Mouse (Mus musculus): ENCODE measurements around the gene Lrrc27. TPM values are rescaled to one million over a fixed set of nuclear protein-coding genes. Genes with fewer than 3 reads are reported as not detected.

Gene Lrrc27
- polyA plus RNA-seq, 1 experiment from 2014 or later = 1.3 TPM

DNA sequence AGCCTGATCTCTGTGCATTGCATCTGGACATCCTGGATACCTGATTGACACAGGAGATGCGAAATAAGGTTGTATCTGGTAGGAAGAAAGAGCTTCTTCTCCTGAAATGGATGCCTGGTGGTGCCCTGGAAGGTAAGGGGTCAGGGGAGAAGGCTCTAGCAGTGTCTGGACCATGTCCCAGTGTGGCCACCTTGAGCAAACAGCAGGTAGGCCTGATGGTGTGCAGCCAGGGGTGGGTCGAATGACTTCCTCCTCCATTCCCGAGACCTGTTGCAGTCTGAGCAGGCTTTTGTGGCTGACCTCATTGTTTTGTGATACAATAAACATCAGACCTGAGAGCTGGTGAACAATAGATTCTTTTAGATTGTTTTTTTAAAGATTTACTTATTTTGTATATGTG, 69.2 kb downstream of the Lrrc27 start:
- no peak overlapping the region for H3K27ac ChIP-seq
- H3K4me3 ChIP-seq = no peak overlapping the region
- no peak overlapping the region for H3K9ac ChIP-seq
- no peak for ATAC-seq (ENCODE audit: insufficient number of reproducible peaks, low FRiP score, low TSS enrichment, low read depth)
- H3K27me3 ChIP-seq = no peaks in the 10 kb centered on the region
- H3K4me2 ChIP-seq = no peak overlapping the region
- H3K9me3 ChIP-seq = no peaks in the 10 kb centered on the region
- H3K36me3 ChIP-seq = no peaks in the 10 kb centered on the region
- WGBS = 78% methylated on average over 3 of the region's 3 CpGs
- peaks cover 21% of the 10 kb centered on the region for H3K4me1 ChIP-seq

DNA sequence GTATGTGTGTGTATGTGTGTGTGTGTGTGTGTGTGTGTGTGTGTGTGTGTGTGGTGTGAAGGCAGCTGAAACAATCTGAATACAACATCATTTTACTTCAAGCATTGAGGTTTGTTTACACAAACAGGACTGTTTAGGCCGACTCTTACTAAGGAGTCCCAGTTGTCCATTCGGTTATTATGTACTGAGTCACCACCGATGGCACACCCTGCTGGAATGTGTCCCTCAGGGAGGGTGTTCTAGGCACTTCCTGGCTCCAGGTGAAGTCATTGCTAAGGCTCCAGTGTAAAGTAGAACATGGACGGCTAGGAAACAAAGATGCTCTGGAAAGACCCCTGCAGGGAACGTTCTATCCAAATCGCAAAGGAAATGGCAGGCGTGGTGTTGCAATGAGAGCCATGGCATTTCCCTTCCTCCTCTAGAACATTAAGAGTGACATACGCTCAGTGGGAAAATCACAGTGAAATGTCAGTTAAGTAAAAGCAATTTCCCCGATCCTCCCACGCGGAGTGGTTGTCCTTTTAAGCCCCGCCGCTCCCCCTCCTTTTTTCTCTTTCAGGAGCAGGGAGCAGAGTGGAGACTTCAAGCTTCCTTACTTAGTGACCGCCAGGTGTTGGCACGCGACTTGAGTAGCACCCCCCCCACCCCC, 72.6 kb downstream of the Lrrc27 start:
- Histone ChIP-seq H3K4me1 (peaks cover 15% of the 10 kb centered on the region), H3K9me3 (no peaks in the 10 kb centered on the region), H3K27me3 (no peaks in the 10 kb centered on the region), H3K27ac (no peak overlapping the region), H3K4me3 (no peak overlapping the region), H3K36me3 (no peaks in the 10 kb centered on the region), H3K9ac (no peak overlapping the region), H3K4me2 (no peak overlapping the region)
- WGBS = 66% methylated on average over 16 of the region's 16 CpGs
- no peak for ATAC-seq (ENCODE audit: insufficient number of reproducible peaks, low FRiP score, low TSS enrichment, low read depth)

DNA sequence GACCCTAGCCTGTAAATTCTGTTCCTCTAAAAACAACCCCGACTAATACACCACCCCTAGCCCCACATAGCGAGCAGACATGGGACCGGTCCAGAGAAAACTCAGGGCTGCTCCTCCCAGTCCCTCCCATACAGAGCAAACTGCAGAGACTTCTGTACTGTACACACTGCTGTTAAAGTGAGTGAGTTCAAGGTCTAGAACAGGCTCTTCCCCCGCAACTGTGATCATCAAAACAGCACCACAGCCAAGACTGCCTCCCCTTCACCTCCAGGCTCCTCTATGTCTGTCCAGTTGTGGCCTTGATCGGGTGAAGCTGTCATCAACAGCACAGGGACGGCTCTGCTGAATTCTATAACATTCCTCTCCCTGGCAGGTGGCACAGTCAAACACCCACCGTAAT, 75.8 kb downstream of the Lrrc27 start:
- ATAC-seq (ENCODE audit: insufficient number of reproducible peaks, low FRiP score, low TSS enrichment, low read depth) = no peak
- WGBS = 81% methylated on average over 7 of the region's 7 CpGs
- H3K4me3 ChIP-seq = no peak overlapping the region

More for the DNA sequence above, 75.8 kb downstream of the Lrrc27 start:
- Histone ChIP-seq H3K36me3 (no peaks in the 10 kb centered on the region), H3K27me3 (no peaks in the 10 kb centered on the region), H3K27ac (no peak overlapping the region), H3K9me3 (no peaks in the 10 kb centered on the region), H3K4me2 (no peak overlapping the region), H3K4me1 (0 out of 2 replicates have a peak, but pooled peaks cover 3% of the 10 kb centered on the region), H3K9ac (no peak overlapping the region)

Other genes with a start within 250 kb of the Lrrc27 start
- gene Dpysl4, start 127.0 kb upstream of the Lrrc27 start, polyA plus RNA-seq (2015; fragmentation: Nextera tagmentation; extraction: Ambion mirVana) = 14.8 and 15.7 TPM in 2 replicates
- 0.23 and 0.27 TPM in 2 replicates for gene Stk32c, start 319 bp downstream of the Lrrc27 start, polyA plus RNA-seq (2015; fragmentation: Nextera tagmentation; extraction: Ambion mirVana)
- gene Pwwp2b, start 35.5 kb downstream of the Lrrc27 start, polyA plus RNA-seq (2015; fragmentation: Nextera tagmentation; extraction: Ambion mirVana) = 15.0 and 15.9 TPM in 2 replicates
- 21.1 and 28.5 TPM in 2 replicates for gene Inpp5a, start 176.1 kb downstream of the Lrrc27 start, polyA plus RNA-seq (2015; fragmentation: Nextera tagmentation; extraction: Ambion mirVana)